Mouse (Mus musculus): ENCODE measurements around the gene Insc. TPM values are rescaled to one million over a fixed set of nuclear protein-coding genes. Genes with fewer than 3 reads are reported as not detected.
A peak's percentile ranks its signal among the peaks of the same experiment; 100 is the strongest.

Gene Insc
- polyA plus RNA-seq, 1 experiment from 2014 or later: 4.7 TPM

DNA sequence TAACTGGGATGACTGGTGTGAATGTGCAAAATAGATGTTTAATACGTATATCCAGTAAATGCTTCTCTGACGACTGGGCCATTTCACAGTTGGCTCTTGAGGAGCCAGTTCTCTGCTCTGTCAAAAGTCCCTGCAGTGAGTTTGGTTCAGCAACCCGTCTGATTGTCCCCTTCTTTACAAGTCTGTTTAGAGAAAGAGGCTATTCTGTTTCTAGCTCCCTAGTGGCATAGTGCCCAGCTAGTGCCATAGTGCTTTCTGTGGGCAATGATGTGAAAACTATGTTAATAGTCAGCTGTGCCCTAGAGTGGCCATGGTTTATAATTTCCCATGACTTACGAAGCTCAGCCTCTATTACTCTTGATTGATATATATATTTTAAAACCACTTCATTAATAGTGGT lies 143.4 kb downstream of the Insc start:
- Histone ChIP-seq H3K4me3 (replicated peaks) (no peak overlapping the region), H3K27me3 (replicated peaks) (no peaks in the 10 kb centered on the region), H3K4me1 (no peaks in the 10 kb centered on the region), H3K36me3 (no peaks in the 10 kb centered on the region), H3K9me3 (replicated peaks) (no peaks in the 10 kb centered on the region), H3K9ac (replicated peaks) (no peak overlapping the region), H3K4me2 (no peak overlapping the region), H3K27ac (replicated peaks) (peak overlapping the region; percentile 19; the same call in 1 of the 2 replicates)
- ATAC-seq (ENCODE audit: low FRiP score): no peak
- 39% methylated on average over 4 of the region's 4 CpGs for WGBS

DNA sequence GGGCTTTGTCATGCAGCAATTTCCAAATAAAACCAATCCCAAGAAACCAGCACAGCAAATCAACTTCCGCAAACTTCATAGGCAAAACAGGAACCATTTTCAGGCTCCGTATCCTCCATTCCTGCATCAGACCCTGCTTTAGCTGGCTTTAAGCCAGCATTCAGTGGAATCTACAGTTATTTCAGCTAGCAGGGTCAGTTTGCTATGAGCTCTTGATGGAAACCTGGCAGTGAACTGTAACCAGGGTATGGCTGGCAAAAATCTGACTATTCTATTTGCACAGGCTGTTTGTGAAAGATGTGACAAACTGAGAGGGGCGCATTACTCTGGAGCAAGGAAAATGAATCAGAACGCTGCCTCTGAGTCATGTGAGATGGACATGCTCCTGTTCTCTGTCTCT lies 146.7 kb downstream of the Insc start:
- Histone ChIP-seq H3K9ac (replicated peaks) (no peak overlapping the region), H3K4me1 (peaks cover 2% of the 10 kb centered on the region; the same call in 1 of the 2 replicates), H3K36me3 (no peaks in the 10 kb centered on the region), H3K27me3 (replicated peaks) (no peaks in the 10 kb centered on the region), H3K27ac (replicated peaks) (no peak overlapping the region), H3K4me2 (no peak overlapping the region), H3K4me3 (replicated peaks) (no peak overlapping the region), H3K9me3 (replicated peaks) (no peaks in the 10 kb centered on the region)
- WGBS: 91% methylated on average over 4 of the region's 4 CpGs
- no peak for ATAC-seq (ENCODE audit: low FRiP score)

DNA sequence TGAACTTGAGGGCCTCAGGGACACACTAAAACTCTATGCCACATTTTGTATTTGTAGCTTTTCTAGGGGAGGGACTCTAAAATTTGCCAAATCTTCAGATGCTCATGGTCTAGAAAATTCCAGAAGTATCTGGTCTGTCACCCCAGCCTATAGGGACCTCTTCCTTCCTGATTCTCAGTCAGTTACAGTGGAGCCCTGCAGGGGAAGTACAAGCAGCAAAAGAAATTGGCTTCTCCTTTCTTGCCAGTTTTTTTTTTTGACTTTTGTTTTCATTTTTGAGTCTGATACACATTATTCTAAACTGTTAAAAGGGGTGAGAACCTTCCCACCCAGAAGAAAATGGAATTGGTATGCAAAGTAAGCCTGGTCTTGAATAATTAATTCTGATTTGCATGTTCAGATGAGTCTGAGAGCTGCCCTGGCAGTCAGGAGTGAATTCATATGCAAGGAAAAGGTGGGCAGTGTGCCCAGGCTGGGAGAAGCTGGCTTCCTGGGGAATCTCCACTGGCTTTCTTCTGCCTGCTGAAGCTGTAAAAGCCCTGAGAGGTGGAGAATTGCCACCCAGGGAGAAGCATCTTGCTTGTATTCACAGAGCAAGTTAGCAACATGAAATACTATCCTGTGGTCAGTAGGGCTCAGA lies 149.2 kb downstream of the Insc start:
- H3K27ac ChIP-seq (replicated peaks): peak overlapping the region; percentile 41; the same call in 1 of the 2 replicates
- no peaks in the 10 kb centered on the region for H3K27me3 ChIP-seq (replicated peaks)
- H3K9ac ChIP-seq (replicated peaks): no peak overlapping the region
- H3K4me2 ChIP-seq: no peak overlapping the region
- H3K4me1 ChIP-seq: peaks cover 9% of the 10 kb centered on the region
- no peak overlapping the region for H3K4me3 ChIP-seq (replicated peaks)
- no peaks in the 10 kb centered on the region for H3K9me3 ChIP-seq (replicated peaks)
- no peak; the same call in 1 of the 2 replicates for ATAC-seq (ENCODE audit: low FRiP score)
- no peaks in the 10 kb centered on the region for H3K36me3 ChIP-seq

DNA sequence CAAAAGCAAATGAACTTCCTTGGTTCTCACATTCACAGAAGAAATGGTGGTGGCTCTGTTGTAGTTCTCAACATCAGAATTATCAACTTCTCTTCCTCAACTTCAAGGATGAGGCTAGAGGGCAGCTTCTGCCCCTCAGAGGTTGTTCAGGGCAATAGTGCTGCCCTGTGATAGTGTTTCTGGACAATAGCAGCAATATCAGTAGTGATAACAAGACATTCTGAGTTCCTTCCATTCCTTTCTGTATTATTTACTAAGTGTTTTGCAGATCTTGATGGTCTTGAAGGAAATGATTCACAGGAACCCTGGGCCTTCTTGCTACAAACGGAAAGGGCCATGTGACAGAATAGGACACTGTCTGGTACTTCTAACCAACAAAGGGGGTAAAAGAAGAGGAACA lies 150.4 kb downstream of the Insc start:
- H3K27ac ChIP-seq (replicated peaks): no peak overlapping the region
- H3K27me3 ChIP-seq (replicated peaks): no peaks in the 10 kb centered on the region
- H3K4me2 ChIP-seq: no peak overlapping the region
- H3K9ac ChIP-seq (replicated peaks): no peak overlapping the region
- H3K9me3 ChIP-seq (replicated peaks): no peaks in the 10 kb centered on the region
- no peaks in the 10 kb centered on the region for H3K36me3 ChIP-seq
- ATAC-seq (ENCODE audit: low FRiP score): no peak
- no peak overlapping the region for H3K4me3 ChIP-seq (replicated peaks)
- peaks cover 9% of the 10 kb centered on the region for H3K4me1 ChIP-seq
- WGBS: 79% methylated on average over 1 of the region's 1 CpGs

DNA sequence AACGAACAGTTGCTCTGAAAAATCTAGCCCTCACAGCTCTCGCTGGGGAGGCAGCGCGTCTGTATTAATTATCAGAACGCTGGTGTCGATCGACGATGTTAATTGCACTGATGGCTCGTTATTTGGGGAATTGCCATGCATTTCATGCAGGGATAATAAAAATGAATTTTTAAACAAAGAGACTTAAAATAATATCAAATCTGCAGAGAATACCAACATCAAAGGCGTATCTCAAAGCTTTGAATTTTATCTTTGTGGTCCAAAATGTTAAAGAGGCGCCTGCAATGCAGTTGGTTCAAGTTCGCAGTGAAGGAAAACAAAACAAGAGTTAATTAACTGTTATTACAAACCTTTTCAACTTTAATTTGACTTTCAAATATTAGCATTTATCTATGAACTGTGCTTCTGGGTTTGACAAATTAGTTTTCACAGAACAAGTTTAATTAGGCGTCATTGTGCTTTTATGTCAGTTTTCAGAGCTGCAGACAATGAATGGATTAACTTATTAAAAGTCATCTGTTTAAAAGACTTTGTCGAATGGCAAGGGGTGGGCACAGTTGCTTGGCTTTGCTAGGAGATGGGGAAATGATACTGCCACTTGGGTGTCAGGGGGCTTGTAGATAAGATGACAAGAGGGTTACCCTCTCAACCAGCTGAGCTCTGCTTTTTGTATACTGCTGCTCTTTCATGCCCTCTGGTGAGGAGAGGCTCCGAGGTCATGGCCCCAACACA lies 153.6 kb downstream of the Insc start:
- 50% methylated on average over 15 of the region's 15 CpGs for WGBS

More for the DNA sequence above, 153.6 kb downstream of the Insc start:
- H3K9ac ChIP-seq (replicated peaks): no peak overlapping the region
- H3K4me1 ChIP-seq: peaks cover 9% of the 10 kb centered on the region
- H3K27me3 ChIP-seq (replicated peaks): no peaks in the 10 kb centered on the region
- H3K27ac ChIP-seq (replicated peaks): no peak overlapping the region
- H3K4me3 ChIP-seq (replicated peaks): no peak overlapping the region
- no peak for ATAC-seq (ENCODE audit: low FRiP score)
- no peaks in the 10 kb centered on the region for H3K9me3 ChIP-seq (replicated peaks)
- H3K36me3 ChIP-seq: no peaks in the 10 kb centered on the region
- H3K4me2 ChIP-seq: 0 out of 2 replicates have a peak overlapping the region, but pooled peaks have one; percentile 6

Other genes starting within 250 kb of the Insc start
- gene Cyp2r1, start 180.7 kb upstream of the Insc start, polyA plus RNA-seq (2015; fragmentation: Nextera tagmentation; extraction: Ambion mirVana): 1.0 and 1.9 TPM in 2 replicates
- gene Calca, start 107.3 kb upstream of the Insc start, polyA plus RNA-seq (2015; fragmentation: Nextera tagmentation; extraction: Ambion mirVana): 33.4 and 53.1 TPM in 2 replicates
- 19.9 and 28.0 TPM in 2 replicates for gene Calcb, start 25.1 kb upstream of the Insc start, polyA plus RNA-seq (2015; fragmentation: Nextera tagmentation; extraction: Ambion mirVana)